Mouse (Mus musculus) kidney, postnatal 0 days (tissue): Measurements from ENCODE around the gene Nnat. TPM values are rescaled to one million over a fixed set of nuclear protein-coding genes. Genes with fewer than 3 reads are reported as not detected.

ENCODE experiments used
- ATAC-seq: fragments of 200-750 bp; cut with Nextera tagmentation; replicated peaks from 2 replicates; pipeline ENCODE4 v1.8.0; 2017; ENCODE audit warnings: low read depth, moderate number of reproducible peaks, moderate TSS enrichment, moderate library complexity; ENCODE audit not compliant: low FRiP score
- DNase-seq: peaks from one replicate; pipeline ENCODE4 v3.0.0-alpha.2; 2016; ENCODE audit warnings: low spot score
- H3K27ac ChIP-seq: fragments of 300-500 bp; sonication (generic); 2 replicates; pipeline ENCODE4 v1.5.1; 2014; ENCODE audit warnings: mild to moderate bottlenecking
- H3K27me3 ChIP-seq: fragments of 300-500 bp; sonication (generic); 2 replicates; pipeline ENCODE4 v1.6.1; 2014; ENCODE audit warnings: low read length, mixed read lengths; ENCODE audit not compliant: insufficient read depth
- H3K36me3 ChIP-seq: fragments of 300-500 bp; sonication (generic); 2 replicates; pipeline ENCODE4 v1.6.1; 2014; ENCODE audit warnings: low read length, mixed read lengths; ENCODE audit not compliant: insufficient read depth
- H3K4me1 ChIP-seq: fragments of 300-500 bp; sonication (generic); replicated peaks from 2 replicates; pipeline ENCODE4 v1.6.1; 2014; ENCODE audit warnings: antibody characterized with exemption, low read length, mixed read lengths; ENCODE audit not compliant: insufficient read depth
- H3K4me2 ChIP-seq: fragments of 300-500 bp; sonication (generic); 2 replicates; pipeline ENCODE4 v1.6.1; 2014; ENCODE audit warnings: mild to moderate bottlenecking, low read length, moderate library complexity, mixed read lengths
- H3K4me3 ChIP-seq: fragments of 300-500 bp; sonication (generic); replicated peaks from 2 replicates; pipeline ENCODE4 v1.5.1; 2014; ENCODE audit warnings: low read depth, low read length
- H3K9ac ChIP-seq: fragments of 300-500 bp; sonication (generic); 2 replicates; pipeline ENCODE4 v1.6.1; 2014; ENCODE audit warnings: low read depth, low read length
- H3K9me3 ChIP-seq: fragments of 300-500 bp; sonication (generic); replicated peaks from 2 replicates; pipeline ENCODE4 v1.6.1; 2016; ENCODE audit warnings: low read length, inconsistent platforms, mixed read lengths
- CTCF ChIP-seq: IDR thresholded peaks from 2 replicates; pipeline ENCODE4 v1.5.1; 2016; ENCODE audit warnings: antibody characterized with exemption, low read depth, mild to moderate bottlenecking, moderate library complexity
- WGBS: fragments of 180-500 bp; shearing (Covaris S2); extraction: QIAGEN DNeasy Blood & Tissue Kit; methylation state at CpG from one replicate; pipeline ENCODE4 v1.1.7; 2014; 5-methylcytosine and 5-hydroxymethylcytosine counted together
- polyA plus RNA-seq: library from polyadenylated mRNA; unstranded; fragments of >200 nt; fragmentation: Nextera tagmentation; extraction: Ambion mirVana; gene quantifications from 2 replicates; pipeline ENCODE4 v1.2.1, GENCODE M21; 2015

The Nnat gene
- polyA plus RNA-seq, 1 experiment from 2014 or later, result 80.4 TPM

DNA sequence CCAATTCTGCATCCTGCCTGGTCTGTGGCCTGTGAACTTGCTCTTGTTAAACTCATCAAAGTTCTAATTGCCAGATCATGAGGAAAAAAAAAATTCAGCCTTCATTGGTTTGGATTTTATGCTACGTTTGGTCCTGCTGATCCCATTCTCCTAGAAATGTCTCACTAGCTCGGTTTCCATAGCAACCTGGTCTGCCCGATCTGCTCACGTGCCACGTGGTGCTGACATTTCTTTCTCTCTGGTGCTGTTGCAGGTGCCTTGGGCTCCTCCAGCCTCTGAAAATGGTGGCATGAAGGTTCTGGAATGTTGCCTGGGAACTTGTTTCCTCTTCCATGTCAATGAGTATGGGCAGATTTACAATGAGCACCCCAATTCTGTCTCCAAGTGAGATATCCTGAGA lies 39.4 kb upstream of the Nnat start:
- Histone ChIP-seq H3K27ac (no peak overlapping the region), H3K27me3 (no peaks in the 10 kb centered on the region), H3K9ac (no peak overlapping the region), H3K36me3 (no peaks in the 10 kb centered on the region), H3K4me1 (no peaks in the 10 kb centered on the region), H3K4me2 (no peak overlapping the region), H3K4me3 (no peak overlapping the region), H3K9me3 (no peaks in the 10 kb centered on the region)
- ATAC-seq, result no peak
- no peak for TF ChIP-seq CTCF
- WGBS, result 27% methylated on average over 5 of the region's 5 CpGs
- no peak for DNase-seq

DNA sequence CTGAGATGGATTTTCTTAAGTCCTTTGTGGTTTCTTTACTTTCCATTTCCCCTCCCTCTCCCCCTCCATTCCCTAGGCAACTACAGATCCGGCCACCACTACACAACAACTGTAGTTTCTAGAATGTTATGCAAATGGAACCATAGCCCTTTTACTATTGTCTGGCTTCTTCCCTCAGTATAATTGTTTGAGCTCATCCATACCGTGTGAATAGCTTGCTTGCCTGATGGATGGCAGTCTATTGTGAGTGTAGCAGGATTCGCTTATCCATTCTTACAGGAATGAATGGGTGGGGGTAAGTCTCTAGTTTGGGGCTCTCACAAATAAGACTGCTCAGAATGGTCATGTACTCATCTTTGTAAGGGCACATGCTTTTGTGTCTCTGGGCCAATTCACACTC lies 37.3 kb upstream of the Nnat start:
- Histone ChIP-seq H3K4me3 (no peak overlapping the region), H3K9me3 (no peaks in the 10 kb centered on the region), H3K9ac (no peak overlapping the region), H3K4me1 (no peaks in the 10 kb centered on the region), H3K27me3 (no peaks in the 10 kb centered on the region), H3K27ac (no peak overlapping the region), H3K4me2 (no peak overlapping the region), H3K36me3 (no peaks in the 10 kb centered on the region)
- ATAC-seq (no peak), DNase-seq (no peak)
- TF ChIP-seq CTCF, result no peak
- 78% methylated on average over 3 of the region's 3 CpGs for WGBS

- Histone ChIP-seq H3K4me1 (no peaks in the 10 kb centered on the region), H3K27me3 (no peaks in the 10 kb centered on the region), H3K9me3 (no peaks in the 10 kb centered on the region), H3K9ac (no peak overlapping the region), H3K27ac (no peak overlapping the region), H3K36me3 (no peaks in the 10 kb centered on the region), H3K4me3 (no peak overlapping the region), H3K4me2 (no peak overlapping the region)
- TF ChIP-seq CTCF, result no peak
- ATAC-seq (no peak), DNase-seq (no peak)
- WGBS, result 57% methylated on average over 13 of the region's 13 CpGs
Observed at GRCm38 (mm10) chr2:157530056-157530955, 29.6 kb upstream of the Nnat start.

DNA sequence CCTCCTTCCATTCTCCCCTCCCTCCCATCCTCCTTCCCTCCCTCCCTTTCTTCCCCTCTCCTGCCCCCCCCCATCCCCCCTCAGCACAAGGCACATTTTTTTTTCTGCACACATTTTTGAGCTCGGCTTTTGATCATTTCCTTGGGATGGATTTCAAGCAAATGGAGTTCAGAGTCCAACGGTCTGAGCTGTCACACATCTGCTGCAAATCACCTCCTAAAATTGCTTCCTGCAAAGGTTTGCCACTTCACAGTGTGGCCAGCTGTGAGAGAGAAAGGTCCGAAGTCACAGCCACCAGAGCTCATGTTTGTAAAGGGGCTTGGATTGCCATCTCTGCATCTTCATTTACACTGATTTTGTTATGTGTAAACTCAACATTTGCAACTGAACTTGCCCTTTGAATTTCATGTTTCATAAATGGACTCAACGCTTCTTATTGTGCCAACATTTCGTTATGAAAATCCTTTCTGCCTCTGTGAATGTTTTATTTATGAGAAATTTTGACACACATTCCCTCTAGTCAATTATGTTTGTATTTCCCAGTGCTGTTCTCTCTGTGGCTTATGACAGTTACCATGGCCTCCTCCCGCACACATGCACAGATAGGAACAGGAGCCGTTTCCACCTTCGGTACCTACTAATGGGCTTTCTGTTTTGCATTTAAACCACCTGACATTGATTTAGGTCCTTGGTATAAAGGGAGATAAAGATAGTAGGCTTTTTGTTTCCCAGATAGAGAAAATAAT lies 28.0 kb upstream of the Nnat start:
- ATAC-seq (no peak), DNase-seq (no peak)
- 44% methylated on average over 8 of the region's 8 CpGs for WGBS
- Histone ChIP-seq H3K9ac (no peak overlapping the region), H3K27me3 (no peaks in the 10 kb centered on the region), H3K36me3 (no peaks in the 10 kb centered on the region), H3K9me3 (no peaks in the 10 kb centered on the region), H3K4me3 (no peak overlapping the region), H3K4me2 (no peak overlapping the region), H3K4me1 (no peaks in the 10 kb centered on the region), H3K27ac (no peak overlapping the region)
- no peak for TF ChIP-seq CTCF

DNA sequence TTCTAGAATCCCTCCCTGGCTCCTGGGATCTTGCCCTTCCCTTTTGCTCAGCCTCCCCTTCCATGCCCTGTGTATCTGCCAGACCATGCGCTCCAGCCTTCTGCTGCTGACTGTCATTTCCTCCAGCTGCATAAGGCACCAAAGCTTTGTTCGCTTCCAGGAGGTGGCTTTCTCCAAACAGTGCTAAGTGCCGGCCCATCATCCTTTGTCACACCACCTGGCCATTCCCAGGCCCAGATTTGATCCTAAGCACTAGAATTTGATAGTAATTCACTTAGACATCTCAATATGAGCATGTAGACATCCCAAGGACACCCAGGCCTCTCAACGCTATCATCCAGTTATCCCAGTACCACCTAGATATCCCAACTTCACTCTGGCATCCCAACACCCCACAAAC lies 25.7 kb upstream of the Nnat start:
- H3K27me3 ChIP-seq, result no peaks in the 10 kb centered on the region
- H3K4me1 ChIP-seq, result no peaks in the 10 kb centered on the region
- H3K9me3 ChIP-seq, result no peaks in the 10 kb centered on the region
- DNase-seq (no peak), ATAC-seq (no peak)
- H3K4me3 ChIP-seq, result no peak overlapping the region
- no peak overlapping the region for H3K4me2 ChIP-seq
- WGBS, result 85% methylated on average over 4 of the region's 4 CpGs
- H3K27ac ChIP-seq, result no peak overlapping the region
- no peak overlapping the region for H3K9ac ChIP-seq
- H3K36me3 ChIP-seq, result no peaks in the 10 kb centered on the region
- no peak for TF ChIP-seq CTCF

GRCm38 (mm10) chr2:157536476-157537081 lies 23.3 kb upstream of the Nnat start:
- DNase-seq (no peak), ATAC-seq (no peak)
- Histone ChIP-seq H3K9me3 (no peaks in the 10 kb centered on the region), H3K4me3 (no peak overlapping the region), H3K4me1 (no peaks in the 10 kb centered on the region), H3K36me3 (no peaks in the 10 kb centered on the region), H3K27me3 (no peaks in the 10 kb centered on the region), H3K27ac (no peak overlapping the region), H3K4me2 (no peak overlapping the region), H3K9ac (no peak overlapping the region)
- WGBS, result 48% methylated on average over 7 of the region's 7 CpGs
- no peak for TF ChIP-seq CTCF
